Mouse (Mus musculus): ENCODE measurements around the gene Wipf3. TPM values are rescaled to one million over a fixed set of nuclear protein-coding genes. Genes with fewer than 3 reads are reported as not detected.

The Wipf3 gene
- polyA plus RNA-seq, 1 experiment from 2014 or later: 0.32 TPM

GRCm38 (mm10) chr6:54387751-54388150 lies 41.7 kb upstream of the Wipf3 start:
- Histone ChIP-seq H3K4me2 (replicated peaks; ENCODE audit: low read depth) (no peak overlapping the region), H3K4me1 (replicated peaks; ENCODE audit: control insufficient read depth, insufficient read depth) (no peaks in the 10 kb centered on the region), H3K9ac (ENCODE audit: low read length) (no peak overlapping the region), H3K9me3 (ENCODE audit: control insufficient read depth, low read length) (no peaks in the 10 kb centered on the region), H3K27ac (replicated peaks) (no peak overlapping the region), H3K27me3 (ENCODE audit: control insufficient read depth, insufficient read depth, low read length) (no peaks in the 10 kb centered on the region), H3K36me3 (ENCODE audit: control insufficient read depth, insufficient read depth, low read length) (no peaks in the 10 kb centered on the region), H3K4me3 (ENCODE audit: low read depth, low read length) (no peak overlapping the region)
- ATAC-seq (ENCODE audit: low FRiP score, low TSS enrichment) (no peak), DNase-seq (ENCODE audit: low spot score) (no peak)
- 68% methylated on average over 5 of the region's 5 CpGs for WGBS
- no peak for TF ChIP-seq EP300 (optimal IDR thresholded peaks at IDR 0.05)
- no peak for TF ChIP-seq CTCF (IDR thresholded peaks at IDR 0.05; ENCODE audit: low read depth)

- no peaks in the 10 kb centered on the region for H3K4me1 ChIP-seq (replicated peaks; ENCODE audit: control insufficient read depth, insufficient read depth)
- ATAC-seq (ENCODE audit: low FRiP score, low TSS enrichment) (no peak), DNase-seq (ENCODE audit: low spot score) (no peak)
- H3K27me3 ChIP-seq (ENCODE audit: control insufficient read depth, insufficient read depth, low read length): no peaks in the 10 kb centered on the region
- no peak overlapping the region for H3K4me2 ChIP-seq (replicated peaks; ENCODE audit: low read depth)
- no peak overlapping the region for H3K27ac ChIP-seq (replicated peaks)
- no peaks in the 10 kb centered on the region for H3K9me3 ChIP-seq (ENCODE audit: control insufficient read depth, low read length)
- WGBS: 73% methylated on average over 7 of the region's 7 CpGs
- H3K9ac ChIP-seq (ENCODE audit: low read length): no peak overlapping the region
- TF ChIP-seq CTCF (IDR thresholded peaks at IDR 0.05; ENCODE audit: low read depth): no peak
- TF ChIP-seq EP300 (optimal IDR thresholded peaks at IDR 0.05): no peak
- H3K4me3 ChIP-seq (ENCODE audit: low read depth, low read length): no peak overlapping the region
- no peaks in the 10 kb centered on the region for H3K36me3 ChIP-seq (ENCODE audit: control insufficient read depth, insufficient read depth, low read length)
Measured at GRCm38 (mm10) chr6:54388690-54389275, 40.6 kb upstream of the Wipf3 start.

GRCm38 (mm10) chr6:54391765-54392164 lies 37.6 kb upstream of the Wipf3 start:
- Histone ChIP-seq H3K4me1 (replicated peaks; ENCODE audit: control insufficient read depth, insufficient read depth) (no peaks in the 10 kb centered on the region), H3K9me3 (ENCODE audit: control insufficient read depth, low read length) (no peaks in the 10 kb centered on the region), H3K27ac (replicated peaks) (no peak overlapping the region), H3K4me3 (ENCODE audit: low read depth, low read length) (no peak overlapping the region), H3K9ac (ENCODE audit: low read length) (no peak overlapping the region), H3K36me3 (ENCODE audit: control insufficient read depth, insufficient read depth, low read length) (no peaks in the 10 kb centered on the region), H3K4me2 (replicated peaks; ENCODE audit: low read depth) (no peak overlapping the region), H3K27me3 (ENCODE audit: control insufficient read depth, insufficient read depth, low read length) (no peaks in the 10 kb centered on the region)
- WGBS: 3% methylated on average over 3 of the region's 3 CpGs
- TF ChIP-seq CTCF (IDR thresholded peaks at IDR 0.05; ENCODE audit: low read depth): peak; percentile 86
- no peak for TF ChIP-seq EP300 (optimal IDR thresholded peaks at IDR 0.05)
- peak; percentile 56 for DNase-seq (ENCODE audit: low spot score)
- ATAC-seq (ENCODE audit: low FRiP score, low TSS enrichment): no peak

GRCm38 (mm10) chr6:54393886-54394285 lies 35.5 kb upstream of the Wipf3 start:
- ATAC-seq (ENCODE audit: low FRiP score, low TSS enrichment): no peak
- Histone ChIP-seq H3K9ac (ENCODE audit: low read length) (no peak overlapping the region), H3K27ac (replicated peaks) (no peak overlapping the region), H3K9me3 (ENCODE audit: control insufficient read depth, low read length) (no peaks in the 10 kb centered on the region), H3K4me1 (replicated peaks; ENCODE audit: control insufficient read depth, insufficient read depth) (no peaks in the 10 kb centered on the region), H3K4me2 (replicated peaks; ENCODE audit: low read depth) (no peak overlapping the region), H3K4me3 (ENCODE audit: low read depth, low read length) (no peak overlapping the region), H3K27me3 (ENCODE audit: control insufficient read depth, insufficient read depth, low read length) (no peaks in the 10 kb centered on the region), H3K36me3 (ENCODE audit: control insufficient read depth, insufficient read depth, low read length) (no peaks in the 10 kb centered on the region)
- TF ChIP-seq CTCF (IDR thresholded peaks at IDR 0.05; ENCODE audit: low read depth): no peak
- TF ChIP-seq EP300 (optimal IDR thresholded peaks at IDR 0.05): no peak
- DNase-seq (ENCODE audit: low spot score): no peak
- 63% methylated on average over 6 of the region's 6 CpGs for WGBS

- no peak overlapping the region for H3K27ac ChIP-seq (replicated peaks)
- DNase-seq (ENCODE audit: low spot score) (no peak), ATAC-seq (ENCODE audit: low FRiP score, low TSS enrichment) (no peak)
- TF ChIP-seq CTCF (IDR thresholded peaks at IDR 0.05; ENCODE audit: low read depth): no peak
- no peak for TF ChIP-seq EP300 (optimal IDR thresholded peaks at IDR 0.05)
- WGBS: 38% methylated on average over 11 of the region's 11 CpGs
- no peaks in the 10 kb centered on the region for H3K36me3 ChIP-seq (ENCODE audit: control insufficient read depth, insufficient read depth, low read length)
- no peaks in the 10 kb centered on the region for H3K9me3 ChIP-seq (ENCODE audit: control insufficient read depth, low read length)
- H3K9ac ChIP-seq (ENCODE audit: low read length): no peak overlapping the region
- no peak overlapping the region for H3K4me3 ChIP-seq (ENCODE audit: low read depth, low read length)
- no peaks in the 10 kb centered on the region for H3K27me3 ChIP-seq (ENCODE audit: control insufficient read depth, insufficient read depth, low read length)
- no peak overlapping the region for H3K4me2 ChIP-seq (replicated peaks; ENCODE audit: low read depth)
- no peaks in the 10 kb centered on the region for H3K4me1 ChIP-seq (replicated peaks; ENCODE audit: control insufficient read depth, insufficient read depth)
Measured at GRCm38 (mm10) chr6:54399194-54399923, 30.0 kb upstream of the Wipf3 start.

GRCm38 (mm10) chr6:54401503-54401902 lies 27.9 kb upstream of the Wipf3 start:
- ATAC-seq (ENCODE audit: low FRiP score, low TSS enrichment): no peak

More at GRCm38 (mm10) chr6:54401503-54401902, 27.9 kb upstream of the Wipf3 start:
- TF ChIP-seq EP300 (optimal IDR thresholded peaks at IDR 0.05) (no peak), CTCF (IDR thresholded peaks at IDR 0.05; ENCODE audit: low read depth) (no peak)
- H3K4me3 ChIP-seq (ENCODE audit: low read depth, low read length): no peak overlapping the region
- no peak for DNase-seq (ENCODE audit: low spot score)
- H3K9me3 ChIP-seq (ENCODE audit: control insufficient read depth, low read length): no peaks in the 10 kb centered on the region
- H3K4me2 ChIP-seq (replicated peaks; ENCODE audit: low read depth): no peak overlapping the region
- no peaks in the 10 kb centered on the region for H3K36me3 ChIP-seq (ENCODE audit: control insufficient read depth, insufficient read depth, low read length)
- no peaks in the 10 kb centered on the region for H3K27me3 ChIP-seq (ENCODE audit: control insufficient read depth, insufficient read depth, low read length)
- no peak overlapping the region for H3K27ac ChIP-seq (replicated peaks)
- no peaks in the 10 kb centered on the region for H3K4me1 ChIP-seq (replicated peaks; ENCODE audit: control insufficient read depth, insufficient read depth)
- H3K9ac ChIP-seq (ENCODE audit: low read length): no peak overlapping the region
- WGBS: 77% methylated on average over 2 of the region's 2 CpGs
